Mouse (Mus musculus) hindlimb bud, embryonic 11.5 days (tissue): ENCODE results near the gene Slc13a4.

Experiments
- DNase-seq: peaks from one replicate; pipeline ENCODE4 v3.0.0-alpha.2; 2012; ENCODE audit warnings: low read depth, low spot score; ENCODE audit errors: extremely low spot score

Slc13a4 gene

DNA sequence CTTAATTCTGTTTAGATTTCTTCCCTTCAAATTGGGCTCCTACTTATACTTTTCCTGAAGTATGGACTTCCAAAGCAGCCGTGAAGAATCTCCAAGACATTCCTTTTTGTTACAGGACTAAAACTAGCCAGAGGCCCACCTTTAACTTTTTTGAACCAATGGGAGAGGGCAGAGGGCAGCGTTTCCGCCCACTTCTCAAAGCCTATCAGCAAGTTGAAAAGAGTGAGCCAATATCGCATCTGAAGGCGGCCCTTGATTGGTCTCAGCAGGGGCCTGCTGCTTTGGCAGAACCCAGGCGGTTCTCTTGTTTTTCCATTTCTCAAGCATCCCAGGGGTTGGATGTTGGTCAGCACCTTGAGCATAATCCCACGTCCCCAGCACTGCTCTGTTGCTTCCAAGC is at the start of gene Slc13a4:
Gene Slc13a4, minus strand, starts transcription at position 95 of the 400 bp plus-strand sequence.
- no peak for DNase-seq

DNA sequence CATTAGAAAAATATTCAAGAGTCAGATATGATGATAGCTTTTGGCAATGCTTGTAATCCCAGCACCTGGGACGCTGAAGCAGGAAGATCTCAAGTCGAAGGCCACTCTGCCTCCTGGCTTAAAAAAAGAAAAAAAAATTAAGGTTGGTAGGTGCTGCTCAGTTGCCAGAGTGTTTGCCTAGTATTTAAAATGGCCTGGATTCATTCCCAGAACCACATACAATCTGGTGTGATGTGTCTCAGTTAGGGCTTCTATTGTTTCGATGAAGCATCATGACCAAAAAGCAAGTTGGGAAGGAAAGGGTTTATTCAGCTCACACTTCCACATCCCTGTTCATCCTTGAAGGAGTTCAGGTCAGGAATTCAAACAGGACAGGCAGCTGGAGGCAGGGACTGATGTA is 47.4 kb upstream of the Slc13a4 start:
- DNase-seq = no peak

DNA sequence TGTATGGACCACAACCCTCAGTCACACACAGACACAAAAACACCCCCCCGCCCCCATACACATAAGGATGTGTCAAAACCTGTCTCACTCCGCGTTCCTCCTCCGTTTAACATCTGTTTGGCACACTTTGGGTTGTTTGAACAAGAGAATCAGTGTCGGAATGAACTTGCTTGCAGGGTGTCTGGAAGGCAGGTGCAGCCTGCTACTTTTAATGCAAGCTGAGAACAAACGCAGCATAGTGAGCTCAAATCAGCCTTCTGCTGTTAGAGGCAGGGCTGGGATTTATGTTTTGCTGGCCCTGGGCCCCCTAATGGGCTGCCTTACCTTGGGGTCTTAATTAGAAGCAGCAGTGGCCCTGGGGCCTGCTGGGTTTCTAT is 46.7 kb upstream of the Slc13a4 start:
- DNase-seq = peak; percentile 89

DNA sequence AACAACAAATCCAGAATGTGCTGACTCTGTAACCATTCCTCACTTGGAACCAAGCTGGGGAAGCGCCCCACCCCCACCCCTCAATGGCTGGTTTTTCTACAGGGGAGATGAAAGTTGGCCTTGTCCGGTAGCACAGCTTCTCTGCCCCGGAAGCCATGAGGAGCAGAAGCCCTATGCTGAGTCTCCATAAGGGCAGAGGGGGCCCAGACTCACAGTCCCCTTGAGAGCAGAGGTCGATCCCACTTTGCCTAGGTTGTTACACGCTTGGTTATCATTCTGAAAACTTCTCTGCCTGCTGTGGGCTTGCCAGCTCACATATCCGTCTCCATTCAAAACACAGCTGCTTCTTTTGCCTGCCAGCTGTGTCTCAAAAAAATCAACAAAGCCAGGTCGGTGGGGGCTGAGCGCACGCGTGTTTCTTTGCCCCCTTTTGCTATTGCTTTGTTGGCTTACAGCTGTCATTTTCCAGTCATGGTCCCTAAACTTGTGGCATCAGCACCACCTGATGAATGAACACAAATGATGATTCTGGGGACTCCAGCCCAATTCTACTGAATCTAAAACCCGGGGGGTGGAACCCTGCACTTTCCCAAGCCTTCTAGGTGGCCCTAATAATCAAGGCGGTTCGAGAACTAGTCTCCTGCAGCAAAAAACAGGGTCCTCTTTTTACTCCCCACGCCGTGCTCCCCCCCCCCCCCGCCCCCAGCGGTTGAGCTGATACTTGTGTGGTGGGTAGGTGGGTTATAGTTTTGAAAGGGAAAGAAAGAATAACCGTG is 46.1 kb upstream of the Slc13a4 start:
- no peak for DNase-seq

DNA sequence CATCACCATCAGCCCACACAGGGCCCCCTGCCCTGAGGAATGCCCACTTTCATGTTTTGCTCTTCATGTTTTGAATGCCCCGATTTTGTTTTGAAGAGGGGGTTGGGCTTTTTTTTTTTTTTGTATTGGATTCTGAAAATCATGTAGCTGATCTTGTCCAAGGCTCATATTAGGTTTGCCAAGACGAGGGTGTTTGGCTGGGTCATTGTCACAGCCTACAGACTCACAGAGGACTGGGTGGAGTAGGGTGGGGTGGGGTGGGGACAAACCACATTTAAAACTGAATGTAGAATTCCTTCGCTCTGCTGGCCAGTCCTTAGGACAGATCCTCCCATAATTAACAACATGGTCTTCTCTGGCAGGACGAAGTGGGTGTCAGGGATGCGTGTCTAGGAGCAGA is 45.5 kb upstream of the Slc13a4 start:
- no peak for DNase-seq

DNA sequence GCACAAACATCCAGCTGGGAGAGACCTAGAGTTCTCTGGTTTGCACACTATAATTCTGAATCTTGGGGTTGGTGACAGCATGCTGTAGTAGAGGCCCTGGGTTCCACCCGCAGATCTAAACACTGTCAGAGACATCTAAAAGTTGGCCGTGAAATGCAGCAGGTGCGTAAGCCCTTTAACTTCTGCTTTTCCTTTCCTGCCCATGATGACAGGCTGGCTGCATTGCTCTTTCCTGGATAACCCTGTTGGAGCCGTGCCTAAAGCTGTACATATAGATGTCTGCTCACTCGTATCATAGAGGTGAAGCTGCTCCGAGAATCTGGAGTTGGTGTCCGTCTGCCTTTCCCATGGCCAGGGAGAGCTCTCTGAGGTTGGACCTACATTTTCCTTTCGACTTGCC is 44.9 kb upstream of the Slc13a4 start:
- DNase-seq = no peak

DNA sequence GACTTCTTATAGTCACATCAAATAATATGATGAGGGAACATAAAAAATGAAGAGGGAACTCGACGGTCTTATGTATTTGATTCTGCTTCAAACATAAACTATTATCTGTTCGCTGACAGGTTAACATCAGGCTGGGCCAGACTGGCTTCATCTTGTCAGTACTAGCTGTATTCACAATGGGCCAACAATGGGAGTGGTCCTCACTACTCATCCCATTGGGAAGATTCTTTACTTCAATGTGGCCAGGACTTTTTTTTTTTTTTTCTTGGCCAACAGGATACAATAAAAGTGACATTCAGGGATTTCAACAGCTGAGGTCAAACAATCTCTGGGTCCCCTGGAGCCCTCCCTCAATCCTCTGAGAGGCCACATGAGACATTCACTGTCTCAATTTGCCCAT is 43.9 kb upstream of the Slc13a4 start:
- DNase-seq = no peak

DNA sequence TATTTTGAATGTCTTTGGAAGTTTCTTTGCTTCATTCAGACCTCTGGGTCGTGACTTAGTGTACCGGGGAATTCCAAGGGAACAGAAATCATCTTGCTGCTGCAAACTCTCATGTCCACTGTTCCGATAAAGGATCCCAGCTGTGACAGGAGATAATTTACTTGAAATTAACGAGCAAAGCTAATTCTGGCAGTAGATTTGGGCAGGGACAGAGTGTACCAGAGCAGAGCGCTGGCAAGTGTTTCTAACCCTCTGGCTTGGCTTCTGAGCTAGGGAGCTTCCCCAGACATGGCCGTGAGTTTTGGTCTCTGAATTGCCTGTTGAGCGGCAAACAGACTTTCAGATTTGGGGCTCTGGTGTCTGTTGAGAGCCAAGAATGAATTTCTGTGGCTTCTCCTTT is 41.9 kb upstream of the Slc13a4 start:
- no peak for DNase-seq

DNA sequence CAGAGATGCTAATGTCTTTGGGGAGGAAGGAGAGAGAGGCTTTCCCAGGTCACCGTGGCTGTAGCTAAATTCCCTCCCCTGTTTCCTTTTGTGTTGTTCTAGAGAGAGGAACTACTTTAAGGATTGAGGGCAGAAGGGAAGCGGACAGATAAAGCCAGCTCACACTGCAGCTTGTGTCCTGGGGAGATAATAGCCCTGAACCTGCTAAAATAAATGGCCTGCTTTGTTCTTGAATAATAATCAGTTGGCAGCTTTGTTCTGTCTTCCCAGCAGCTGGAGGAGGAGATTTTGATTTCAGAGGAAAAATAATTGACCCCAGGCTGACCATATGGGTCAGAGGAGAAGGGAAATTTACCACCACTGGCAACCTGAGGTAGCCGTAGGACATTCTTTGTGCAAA is 30.7 kb upstream of the Slc13a4 start:
- no peak for DNase-seq

DNA sequence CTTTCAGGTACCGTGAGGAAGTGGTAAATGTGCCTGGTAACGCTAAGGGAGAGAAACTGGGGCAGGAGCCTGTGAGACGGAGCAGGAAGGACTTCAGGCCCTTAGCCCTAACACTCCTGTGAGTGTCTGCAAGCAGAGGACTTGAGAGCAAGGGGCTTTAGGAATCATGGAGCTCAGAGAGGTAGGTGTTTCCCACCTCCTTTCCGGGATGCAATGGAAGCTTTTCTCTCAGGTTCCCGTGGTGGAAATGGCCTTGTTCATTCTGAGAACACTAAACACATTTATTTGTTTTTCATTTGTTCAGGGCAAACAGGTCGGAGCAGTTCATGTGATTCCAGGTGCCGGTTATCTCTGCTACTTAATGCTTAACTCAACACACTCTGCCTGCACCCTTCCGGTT is 29.9 kb upstream of the Slc13a4 start:
- DNase-seq = no peak

DNA sequence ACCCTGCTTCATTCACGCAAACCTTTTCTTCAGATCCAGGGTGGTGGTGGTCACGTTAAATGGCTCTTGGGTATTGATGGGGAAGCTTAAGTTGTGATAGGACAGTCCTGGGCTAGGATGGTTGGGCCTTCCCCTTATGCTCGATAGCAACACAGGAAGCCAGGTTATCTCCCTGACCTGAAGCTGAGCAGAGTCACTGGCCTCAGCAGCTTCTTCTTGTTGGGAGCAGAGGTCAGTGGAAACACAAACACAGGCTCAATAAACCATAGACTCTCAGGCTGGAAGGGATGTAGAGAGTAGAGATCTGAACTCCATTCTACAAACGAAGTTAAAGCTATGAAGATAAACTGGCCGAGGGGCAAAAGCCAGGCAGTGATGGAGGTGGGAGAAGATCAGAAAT is 27.5 kb upstream of the Slc13a4 start:
- DNase-seq = no peak

DNA sequence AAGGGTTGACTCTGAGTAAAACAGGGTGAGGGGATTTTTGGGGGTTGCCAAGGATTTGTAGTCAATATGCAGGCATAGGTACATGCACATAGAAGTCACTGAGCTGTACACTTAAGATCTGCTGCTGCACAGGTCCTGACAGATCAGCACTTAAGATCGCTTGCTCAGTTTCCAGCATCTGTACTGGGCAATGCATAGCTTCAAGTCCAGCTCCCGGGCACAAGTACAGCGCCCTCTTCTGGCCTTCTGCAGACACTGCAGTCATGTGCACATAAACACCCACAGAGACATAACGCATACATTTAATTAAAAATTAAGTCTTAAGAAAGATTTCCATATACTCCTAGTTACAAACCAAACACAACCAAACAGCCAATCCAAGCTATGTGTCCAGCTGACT is 26.3 kb upstream of the Slc13a4 start:
- no peak for DNase-seq

DNA sequence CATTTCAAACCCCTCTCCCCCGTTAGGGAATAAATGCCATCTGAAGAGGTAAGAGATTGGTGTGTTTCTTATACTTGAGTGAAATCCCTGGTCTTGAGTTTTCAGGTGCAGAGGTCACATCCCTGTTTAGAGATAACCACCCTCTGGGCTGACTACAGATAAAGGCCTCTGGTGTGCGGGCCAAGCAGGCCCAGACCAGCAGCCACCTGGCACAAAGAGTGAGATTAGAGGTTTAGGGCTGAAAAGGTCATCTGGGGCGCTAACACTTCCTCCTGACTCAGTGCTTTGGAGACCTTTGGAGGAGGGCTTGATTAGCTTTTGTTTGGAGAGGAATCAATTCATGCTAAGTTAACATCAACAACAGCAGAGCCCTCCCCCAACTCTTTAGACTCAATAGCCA is 25.7 kb upstream of the Slc13a4 start:
- DNase-seq = no peak

DNA sequence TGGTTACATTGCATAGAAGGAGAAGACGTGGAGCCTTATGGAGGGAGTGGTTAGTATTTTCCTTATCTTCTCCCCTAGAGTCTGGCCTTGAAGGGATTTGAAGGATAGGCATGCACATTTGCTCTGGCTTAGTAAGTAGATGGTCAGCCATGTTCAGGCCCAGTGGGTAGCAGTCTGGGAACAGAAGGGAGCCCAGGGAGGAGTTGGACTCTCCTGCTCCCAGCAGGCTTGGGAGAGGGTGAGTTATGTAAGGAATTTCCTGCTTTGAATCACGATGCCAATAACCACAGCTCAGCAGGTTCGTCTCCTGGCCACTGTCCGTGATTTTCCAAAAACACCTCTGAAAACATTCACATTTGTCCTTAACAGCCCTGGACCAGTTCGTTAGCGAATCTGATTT is 22.9 kb upstream of the Slc13a4 start:
- DNase-seq = no peak

DNA sequence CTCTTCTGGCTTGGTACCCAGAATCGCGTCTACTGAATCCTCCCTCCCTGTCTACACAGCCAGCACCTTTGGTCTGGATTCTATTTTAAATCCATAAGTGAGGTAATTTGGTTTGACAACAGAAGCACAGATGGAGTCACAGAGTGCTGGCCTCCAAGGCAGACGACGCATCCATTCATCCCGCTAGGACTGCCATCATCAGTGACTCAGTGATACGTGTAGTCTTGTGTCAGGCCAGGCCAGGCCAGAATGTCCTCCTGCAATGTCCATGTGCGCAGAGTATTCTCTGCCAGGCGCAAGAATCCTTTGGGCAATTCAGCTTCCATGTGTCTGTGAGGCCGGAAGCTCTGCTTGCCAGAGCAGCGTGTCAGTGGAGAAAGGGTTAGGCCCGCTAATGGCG is 22.0 kb upstream of the Slc13a4 start:
- no peak for DNase-seq

DNA sequence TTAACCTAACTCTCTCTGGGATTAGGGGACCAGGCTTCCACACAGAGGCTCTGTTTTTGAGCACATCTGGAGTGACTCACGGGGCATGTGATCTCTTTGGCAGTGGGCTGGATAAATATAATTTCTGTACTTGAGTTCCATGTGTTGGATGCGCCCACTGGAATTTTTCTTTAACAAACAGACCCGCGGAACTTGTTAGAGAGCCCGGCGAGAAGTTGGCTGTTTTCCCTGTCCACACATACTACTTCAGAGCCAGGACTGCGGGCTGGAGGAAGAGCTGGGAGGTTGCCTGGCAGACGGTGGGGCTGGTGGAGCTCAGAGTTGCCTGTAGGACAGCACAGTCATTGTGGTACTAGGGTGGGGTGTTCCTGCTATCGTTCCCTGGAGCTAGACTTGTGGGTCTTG is 18.2 kb upstream of the Slc13a4 start, which contains the start of gene Fam180a:
Gene Fam180a, minus strand, starts transcription at position 31 of the 405 bp plus-strand sequence.
- DNase-seq = no peak

DNA sequence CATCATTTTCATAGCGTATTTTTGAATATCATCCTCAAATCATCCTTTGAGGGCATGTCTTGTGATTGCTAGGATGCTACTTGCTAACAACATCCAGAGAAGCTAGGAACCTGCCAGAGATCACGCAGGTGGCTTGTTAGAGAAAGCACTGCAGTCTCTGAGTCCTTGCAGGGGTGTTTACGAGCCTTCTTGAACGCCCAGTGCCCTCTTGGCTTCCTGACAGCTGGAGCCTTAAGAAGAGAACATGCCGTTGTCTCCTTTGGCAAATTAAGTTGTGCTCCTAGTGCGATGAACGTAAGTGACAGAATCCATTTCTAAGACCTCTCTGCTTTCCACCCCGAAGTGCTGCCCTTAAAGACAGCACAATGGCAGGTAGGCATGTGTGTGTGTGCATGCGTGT is 16.4 kb upstream of the Slc13a4 start:
- DNase-seq = no peak

DNA sequence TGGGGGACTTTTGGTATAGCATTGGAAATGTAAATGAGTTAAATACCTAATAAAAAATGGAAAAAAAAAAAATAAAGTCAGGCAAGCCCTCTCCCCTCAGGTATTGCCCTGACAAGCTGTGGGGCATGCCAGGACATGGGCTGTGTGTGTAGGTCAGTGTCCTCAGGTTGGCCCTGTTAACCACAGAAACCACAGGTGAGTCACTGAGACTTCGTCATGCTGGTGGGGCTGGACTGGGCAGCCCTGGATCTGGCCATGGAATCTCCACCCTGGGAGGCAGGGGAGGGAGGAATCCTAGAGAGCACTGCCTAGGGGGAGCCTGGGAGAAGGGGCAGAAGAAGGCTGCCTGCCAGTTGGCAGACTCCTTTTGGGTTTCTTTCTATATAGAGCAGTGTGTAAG is 15.1 kb upstream of the Slc13a4 start:
- DNase-seq = no peak

DNA sequence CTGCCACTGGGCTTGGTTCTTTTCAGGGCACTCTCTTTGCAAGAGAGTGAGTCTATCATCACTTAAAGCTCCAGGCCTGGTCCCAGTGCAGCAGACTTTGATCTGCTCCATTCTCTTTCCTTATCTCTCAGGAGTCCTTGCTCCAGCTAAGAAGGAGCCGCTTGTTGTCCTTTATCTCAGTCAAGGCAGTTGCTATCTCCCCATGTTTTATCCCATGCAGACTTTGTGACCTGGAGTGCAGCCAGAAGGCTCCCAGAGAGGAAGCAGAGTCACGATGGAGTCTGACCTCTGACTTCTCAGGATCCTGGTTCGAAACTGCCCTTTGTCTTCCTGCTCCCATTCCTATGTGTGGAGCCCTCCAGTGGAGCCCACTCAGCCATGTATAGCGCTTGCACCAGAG is 13.2 kb upstream of the Slc13a4 start:
- DNase-seq = no peak

DNA sequence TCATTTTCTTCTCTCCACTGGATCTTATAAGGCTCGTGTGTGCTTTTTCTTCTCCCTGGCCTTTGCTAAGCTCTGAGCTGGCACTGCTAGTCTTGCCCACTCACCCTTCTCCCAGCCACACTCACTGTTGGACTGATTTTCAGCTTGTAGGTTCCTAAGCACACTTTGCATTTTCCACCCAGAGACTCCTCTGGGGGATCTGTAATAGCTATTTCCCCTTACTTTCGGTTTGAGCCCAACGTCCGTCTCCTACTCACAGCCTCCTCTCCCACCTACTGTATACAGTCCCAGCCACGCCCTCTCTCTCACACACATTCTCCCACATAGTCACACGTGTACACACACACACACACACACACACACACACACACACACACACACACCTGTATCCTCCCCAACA is 11.9 kb upstream of the Slc13a4 start:
- no peak for DNase-seq

DNA sequence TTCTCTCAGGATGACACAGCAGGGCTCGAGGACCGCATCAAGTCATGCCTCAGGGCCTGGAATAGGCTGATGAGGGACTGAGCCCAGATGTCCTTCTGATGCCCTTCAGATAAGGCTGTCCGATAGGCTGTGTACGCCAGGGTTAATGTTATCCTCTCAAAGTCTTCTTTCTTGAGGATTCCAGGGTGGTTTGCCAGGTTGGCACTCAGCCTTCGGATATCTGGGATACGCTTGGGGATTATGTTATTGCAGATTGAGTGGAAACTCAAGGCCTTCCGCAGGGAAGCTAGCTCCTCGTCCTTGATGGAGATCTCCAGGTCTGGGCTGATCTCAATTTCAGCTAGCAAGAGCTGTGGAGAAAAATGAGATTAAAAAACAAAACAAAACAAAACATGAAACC is 5.6 kb upstream of the Slc13a4 start:
- no peak for DNase-seq

DNA sequence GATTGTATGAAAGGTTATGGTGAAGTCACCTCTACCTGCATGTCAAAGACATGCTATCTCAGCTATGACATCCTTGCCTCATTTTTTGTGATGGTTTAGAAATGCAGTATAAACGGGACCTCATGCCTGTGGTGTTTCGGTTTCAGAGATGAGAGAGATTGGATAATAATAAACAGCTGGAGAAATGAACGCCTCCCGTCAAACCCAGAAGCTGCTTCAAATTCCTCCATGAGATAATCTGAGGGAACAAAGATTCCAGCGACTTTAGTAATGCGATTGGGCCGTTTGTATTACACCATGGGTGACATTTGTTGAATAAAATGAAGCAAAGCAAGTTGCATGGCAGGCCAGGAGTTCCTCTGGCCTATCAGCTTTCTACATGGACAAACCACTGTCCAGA is 1.5 kb upstream of the Slc13a4 start:
- no peak for DNase-seq

DNA sequence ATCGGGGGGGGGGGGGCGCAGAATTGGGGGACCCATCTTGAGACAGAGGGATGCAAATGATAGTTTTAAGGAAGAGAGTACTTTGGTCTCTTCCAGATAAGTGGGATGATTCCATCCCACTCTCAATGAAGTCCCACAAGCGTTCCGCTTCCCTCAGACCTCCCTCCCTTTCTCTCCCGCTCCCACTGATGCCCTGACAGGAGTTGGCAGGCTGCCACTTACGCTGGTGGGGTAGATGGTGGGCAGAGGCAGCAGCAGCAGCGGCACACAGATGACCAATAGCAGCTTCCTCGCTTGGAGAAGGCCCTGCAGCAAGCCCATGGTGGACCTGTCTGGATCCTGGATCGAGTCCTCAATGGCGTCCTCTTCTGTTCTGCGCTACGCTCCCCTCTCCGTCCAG is 795 bp downstream of the Slc13a4 start:
- no peak for DNase-seq
